Mouse (Mus musculus) small intestine, adult 2 months (tissue): ENCODE results near the gene Srcin1. TPM values are rescaled to one million over a fixed set of nuclear protein-coding genes. Genes with fewer than 3 reads are reported as not detected.

Experiments
- H3K27ac ChIP-seq: fragments of 200-500 bp; 2 replicates; pipeline ENCODE4 v1.5.1; 2012; ENCODE audit warnings: low read depth, low read length, control low read depth, inconsistent platforms; ENCODE audit not compliant: insufficient read depth
- H3K27me3 ChIP-seq: fragments of 200-500 bp; 2 replicates; pipeline ENCODE4 v1.6.1; 2012; ENCODE audit warnings: mild to moderate bottlenecking, moderate library complexity, low read length, inconsistent platforms; ENCODE audit not compliant: control insufficient read depth, insufficient read depth
- H3K36me3 ChIP-seq: fragments of 200-500 bp; 2 replicates; pipeline ENCODE4 v1.6.1; 2012; ENCODE audit warnings: mild to moderate bottlenecking, low read length, control low read depth, inconsistent platforms; ENCODE audit not compliant: control insufficient read depth, insufficient read depth
- H3K4me1 ChIP-seq: fragments of 200-500 bp; 2 replicates; pipeline ENCODE4 v1.6.1; 2012; ENCODE audit warnings: low read length, inconsistent platforms, mixed read lengths; ENCODE audit not compliant: control insufficient read depth, insufficient read depth, insufficient read length
- H3K4me3 ChIP-seq: fragments of 200-500 bp; 2 replicates; pipeline ENCODE4 v1.5.1; 2012; ENCODE audit warnings: low read depth, mild to moderate bottlenecking, control low read depth, inconsistent platforms, low read length, moderate library complexity
- CTCF ChIP-seq: fragments of 200-500 bp; IDR thresholded peaks from 2 replicates; pipeline ENCODE4 v1.5.1; 2012; ENCODE audit warnings: low read depth, mild to moderate bottlenecking, control low read depth, inconsistent platforms, low read length, moderate library complexity, mixed read lengths; ENCODE audit not compliant: insufficient replicate concordance, insufficient read length; ENCODE audit errors: extremely low read depth
- POLR2A ChIP-seq: fragments of 200-500 bp; IDR thresholded peaks from 2 replicates; pipeline ENCODE4 v1.6.1; 2012; ENCODE audit warnings: low read depth, mild to moderate bottlenecking, control low read depth, inconsistent platforms, low read length, moderate library complexity
- WGBS: fragments of 180-500 bp; shearing (Covaris S2); methylation state at CpG from one replicate; pipeline ENCODE4 v1.1.7; 2018; 5-methylcytosine and 5-hydroxymethylcytosine counted together
- polyA plus RNA-seq: library from polyadenylated mRNA; depleted of rRNA; stranded (reverse); fragments of >200 nt; gene quantifications from 2 replicates; pipeline ENCODE4 v1.2.3, GENCODE M21; 2012

The Srcin1 gene
- polyA plus RNA-seq, 1 experiment = 0.53 TPM

DNA sequence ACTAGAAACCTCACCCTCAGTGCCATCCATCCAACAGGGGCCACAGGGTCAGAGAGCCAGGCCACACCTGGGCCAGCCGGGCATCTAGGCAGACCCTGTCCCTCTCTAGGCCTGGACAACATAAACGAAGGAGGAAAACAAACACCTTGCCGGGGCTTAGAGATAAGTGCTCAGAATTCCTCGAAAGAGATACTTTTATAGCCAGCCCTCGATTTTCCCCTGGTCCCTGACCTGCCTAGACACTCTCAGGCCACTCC lies 4.0 kb downstream of the Srcin1 start:
- 6% methylated on average over 5 of the region's 5 CpGs for WGBS
- peaks cover 5% of the 10 kb centered on the region for H3K4me1 ChIP-seq
- H3K36me3 ChIP-seq = no peaks in the 10 kb centered on the region
- TF ChIP-seq CTCF (no peak), POLR2A (no peak)
- peaks cover 46% of the 10 kb centered on the region for H3K27me3 ChIP-seq
- H3K4me3 ChIP-seq = no peak overlapping the region
- no peak overlapping the region for H3K27ac ChIP-seq

DNA sequence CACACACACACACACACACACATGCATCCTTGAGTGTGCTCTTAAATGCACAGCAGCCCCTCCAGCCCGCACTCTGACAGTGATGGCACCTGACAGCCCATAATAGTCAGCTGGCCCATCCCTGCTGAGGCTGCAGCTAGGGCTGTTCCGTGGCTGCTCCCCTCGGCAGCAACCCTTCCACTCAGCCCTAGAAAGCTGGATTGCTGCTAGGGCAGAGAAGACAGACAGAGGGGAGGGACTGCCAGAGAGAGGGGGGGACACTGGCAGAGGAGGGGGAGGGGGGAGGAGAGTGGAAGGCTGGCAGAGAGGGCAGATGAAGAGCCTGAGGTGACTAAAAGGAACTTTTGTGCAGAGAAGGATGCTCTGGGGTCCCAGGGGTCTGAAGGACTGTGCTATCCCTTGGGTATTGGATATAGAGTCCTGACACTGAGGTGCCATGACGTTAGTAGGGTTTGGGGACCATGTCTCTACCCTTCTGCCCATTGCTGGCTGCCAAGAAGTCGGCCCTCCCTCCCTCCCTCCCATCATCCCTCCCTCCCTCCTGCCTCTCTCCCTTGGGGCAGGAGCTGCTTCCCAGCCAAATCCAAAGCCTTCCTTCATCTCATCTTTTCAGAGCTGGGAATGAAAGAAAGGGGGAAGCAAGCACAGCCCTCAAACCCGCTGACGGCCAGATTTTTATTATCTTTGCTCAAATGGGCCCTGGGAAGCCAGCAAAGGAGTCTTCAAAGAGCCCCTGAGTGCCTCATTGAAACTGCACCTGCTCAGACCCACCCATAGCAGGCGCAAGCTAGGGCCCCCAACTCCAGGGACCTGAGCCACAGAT lies 4.5 kb downstream of the Srcin1 start:
- H3K4me3 ChIP-seq = no peak overlapping the region
- H3K27ac ChIP-seq = no peak overlapping the region
- peaks cover 51% of the 10 kb centered on the region for H3K27me3 ChIP-seq
- WGBS = 13% methylated on average over 8 of the region's 8 CpGs
- TF ChIP-seq POLR2A (no peak), CTCF (no peak)
- H3K36me3 ChIP-seq = no peaks in the 10 kb centered on the region
- peaks cover 5% of the 10 kb centered on the region for H3K4me1 ChIP-seq

DNA sequence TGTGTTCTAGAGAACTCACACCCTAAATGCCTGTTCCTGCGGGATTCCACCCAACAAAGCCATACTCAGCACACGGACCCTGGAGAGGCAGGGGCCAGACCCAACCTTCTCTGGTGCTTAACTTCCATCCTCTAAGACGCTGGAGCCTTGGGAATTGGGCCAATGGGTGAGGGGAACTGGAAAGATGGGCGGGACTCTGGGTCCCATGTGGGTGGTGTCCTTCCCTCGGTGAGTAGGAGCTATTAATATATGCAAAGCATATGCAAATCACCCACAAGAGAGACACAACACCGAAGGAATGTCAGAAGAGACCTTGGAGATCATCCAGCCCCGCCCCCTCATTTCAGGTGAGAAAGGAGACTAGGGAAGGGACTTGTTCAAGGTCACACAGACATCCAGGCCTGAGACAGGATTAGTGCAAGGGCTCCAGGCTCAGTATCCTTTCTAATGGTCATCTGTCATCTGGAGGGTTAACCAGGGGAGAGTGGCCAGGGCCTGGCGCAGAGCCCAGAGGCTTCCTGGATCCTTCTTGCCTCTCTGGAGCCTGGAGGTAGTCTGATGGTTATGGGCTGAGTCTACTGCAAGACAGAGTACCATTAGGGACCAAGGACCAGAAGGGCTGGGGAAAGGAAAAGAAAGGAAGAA lies 5.4 kb downstream of the Srcin1 start:
- 33% methylated on average over 8 of the region's 8 CpGs for WGBS
- TF ChIP-seq CTCF = no peak
- TF ChIP-seq POLR2A = no peak

DNA sequence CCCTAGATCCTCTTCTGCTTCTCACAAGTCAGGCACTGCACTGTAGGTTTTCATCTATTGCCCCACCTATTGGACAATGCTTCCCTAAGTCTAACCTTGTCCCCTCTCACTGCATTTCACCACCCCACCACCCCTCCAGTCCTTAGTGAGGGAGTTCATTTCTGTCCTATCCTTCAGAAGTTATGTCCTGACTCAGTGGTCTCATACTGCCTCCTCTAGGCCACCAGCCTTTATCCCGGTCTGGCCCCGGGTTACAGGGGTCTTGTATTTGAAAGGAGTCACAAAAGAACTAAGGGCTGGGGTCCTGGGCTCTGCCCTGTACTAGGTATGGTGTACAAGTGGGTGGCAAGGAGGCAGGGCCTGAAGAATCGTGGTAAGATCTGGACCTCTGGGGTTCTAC lies 6.2 kb downstream of the Srcin1 start:
- WGBS = 65% methylated on average over 3 of the region's 3 CpGs
- no peaks in the 10 kb centered on the region for H3K36me3 ChIP-seq
- TF ChIP-seq POLR2A = no peak
- no peak for TF ChIP-seq CTCF
- peaks cover 46% of the 10 kb centered on the region for H3K27me3 ChIP-seq
- H3K4me1 ChIP-seq = no peaks in the 10 kb centered on the region
- no peak overlapping the region for H3K27ac ChIP-seq
- no peak overlapping the region for H3K4me3 ChIP-seq

More for the DNA sequence above, 5.4 kb downstream of the Srcin1 start:
- Histone ChIP-seq H3K4me3 (no peak overlapping the region), H3K36me3 (no peaks in the 10 kb centered on the region), H3K27ac (no peak overlapping the region), H3K4me1 (peaks cover 3% of the 10 kb centered on the region; the same call in 1 of the 2 replicates), H3K27me3 (peaks cover 53% of the 10 kb centered on the region)

DNA sequence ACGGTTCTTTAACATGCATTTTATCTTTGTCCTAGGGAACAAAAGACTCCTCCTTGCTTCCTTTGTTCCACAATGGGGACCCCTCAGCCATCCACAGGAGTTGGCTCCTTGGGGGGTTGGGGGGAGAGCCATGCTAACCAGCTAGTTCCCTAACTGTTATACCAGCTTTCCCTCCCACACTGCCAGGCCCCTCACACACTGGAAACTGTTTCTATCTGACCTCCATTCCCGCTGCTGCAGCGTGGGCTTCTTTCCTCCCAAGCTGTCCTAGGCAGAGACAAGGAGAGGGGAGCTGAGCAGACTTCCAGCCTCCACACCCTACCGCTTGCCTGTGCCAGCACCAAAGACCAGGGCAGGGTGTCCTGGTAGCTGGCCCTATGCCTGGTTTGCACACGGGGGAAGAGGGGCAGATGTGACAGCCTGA lies 6.7 kb downstream of the Srcin1 start:
- Histone ChIP-seq H3K27me3 (peaks cover 41% of the 10 kb centered on the region), H3K4me3 (no peak overlapping the region), H3K4me1 (no peaks in the 10 kb centered on the region), H3K36me3 (no peaks in the 10 kb centered on the region), H3K27ac (no peak overlapping the region)
- TF ChIP-seq CTCF (no peak), POLR2A (no peak)
- 49% methylated on average over 5 of the region's 5 CpGs for WGBS

DNA sequence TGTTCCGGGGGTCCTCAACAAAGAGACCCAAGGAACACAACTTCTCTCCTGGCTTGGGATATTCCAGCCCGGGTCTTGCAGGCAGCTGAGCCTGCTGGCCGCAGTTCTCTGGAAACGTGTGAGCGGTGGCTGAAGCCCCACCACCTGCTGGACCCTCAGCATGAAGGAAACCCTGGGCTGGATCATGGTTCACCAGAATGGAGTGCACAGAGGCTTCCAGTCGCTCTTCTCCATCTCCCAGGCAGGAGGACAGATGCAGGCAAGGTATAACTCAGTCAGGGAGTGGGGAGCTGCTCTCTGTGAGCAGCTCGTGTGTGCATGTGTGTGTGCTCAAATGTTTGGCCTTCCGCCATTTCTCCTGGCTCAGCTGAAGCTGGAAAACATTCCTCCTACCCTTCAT lies 7.3 kb downstream of the Srcin1 start:
- TF ChIP-seq POLR2A (no peak), CTCF (no peak)
- Histone ChIP-seq H3K27me3 (peaks cover 41% of the 10 kb centered on the region), H3K36me3 (no peaks in the 10 kb centered on the region), H3K4me3 (no peak overlapping the region), H3K4me1 (no peaks in the 10 kb centered on the region), H3K27ac (no peak overlapping the region)
- 11% methylated on average over 8 of the region's 8 CpGs for WGBS

DNA sequence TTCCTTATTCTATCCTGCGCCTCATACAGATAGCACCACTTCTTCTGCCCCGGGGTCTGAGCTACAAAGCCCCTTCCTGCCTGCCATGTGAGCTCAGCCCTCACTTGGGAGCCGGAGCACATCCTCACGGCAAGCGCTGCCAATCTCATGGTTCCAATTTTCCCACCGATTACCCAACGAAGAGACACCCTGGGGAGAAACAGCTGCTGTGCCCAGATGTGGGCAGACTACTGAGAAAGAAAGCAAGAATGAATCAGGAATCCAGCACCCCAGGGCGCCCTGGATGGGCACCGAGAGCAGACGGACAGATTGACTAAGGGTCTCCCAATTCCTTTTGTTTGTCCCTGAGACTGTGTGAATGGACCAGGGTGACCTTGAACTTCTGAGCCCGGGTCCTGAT lies 8.5 kb downstream of the Srcin1 start:
- Histone ChIP-seq H3K27me3 (peaks cover 34% of the 10 kb centered on the region), H3K4me3 (no peak overlapping the region)
- no peak for TF ChIP-seq CTCF
- no peak for TF ChIP-seq POLR2A

More for the DNA sequence above, 8.5 kb downstream of the Srcin1 start:
- no peak overlapping the region for H3K27ac ChIP-seq
- H3K36me3 ChIP-seq = no peaks in the 10 kb centered on the region
- 31% methylated on average over 11 of the region's 11 CpGs for WGBS
- no peaks in the 10 kb centered on the region for H3K4me1 ChIP-seq
